Mouse (Mus musculus): ENCODE results near the gene Klhl28. TPM values are rescaled to one million over a fixed set of nuclear protein-coding genes. Genes with fewer than 3 reads are reported as not detected.

Klhl28 gene
- total RNA-seq (2021) (10 to 100 TPM; 11.0 to 11.6 TPM), polyA plus RNA-seq (2012; rRNA removed) (3.2 and 6.9 TPM in 2 replicates)
- long read RNA-seq, full-length matches to known transcripts: 2 of 4 reads
- long read RNA-seq, partial matches to known transcripts: 1 of 4 reads
- long read RNA-seq, other reads (novel, unspliced or antisense): 1 of 4 reads

GRCm38 (mm10) chr12:64965124-64966026, at the start of gene Klhl28, which contains the start of gene Togaram1:
Gene Klhl28, minus strand, starts transcription at chr12:64965534.
Gene Togaram1, plus strand, starts transcription at chr12:64965804.
- H3K79me2 ChIP-seq (replicated peaks; ENCODE audit: control insufficient read depth, insufficient read depth, low read length): peaks cover 2% of the 10 kb centered on the region; the same call in 1 of the 2 replicates
- H3K4me1 ChIP-seq (ENCODE audit: control insufficient read depth, insufficient read depth, low read length): peaks cover 6% of the 10 kb centered on the region
- H3K27me3 ChIP-seq (ENCODE audit: control insufficient read depth, insufficient read depth, low read length): no peaks in the 10 kb centered on the region
- peak within 1 kb of the TSS; percentile 89 for H3K27ac ChIP-seq
- peak; percentile 98 to 99 for DNase-seq
- peak within 1 kb of the TSS; percentile 88 for H3K4me3 ChIP-seq
- TF ChIP-seq POLR2A (IDR thresholded peaks at IDR 0.05; ENCODE audit: insufficient read depth, low read depth, low read length) (peak; percentile 83), CTCF (IDR thresholded peaks at IDR 0.05) (no peak), EP300 (IDR thresholded peaks at IDR 0.05; ENCODE audit: insufficient read depth, low read depth, low read length) (peak; percentile 57)
- intact Hi-C loops (cut with DNase I): loop anchor here (2.0 to 5.0 kb wide), 4 partner anchors 47 to 207 kb away; partner anchors contain the start of genes Fancm, Fkbp3, Mis18bp1 and Prpf39
- peak within 1 kb of the TSS; percentile 86 for H3K9ac ChIP-seq (ENCODE audit: low read depth, low read length)
- under 1% methylated on average over 45 of the region's 45 CpGs for WGBS
- H3K36me3 ChIP-seq (ENCODE audit: control insufficient read depth, insufficient read depth, low read length): peaks cover 18% of the 10 kb centered on the region

GRCm38 (mm10) chr12:65007725-65008124, 42.4 kb upstream of the Klhl28 start:
- Histone ChIP-seq H3K9ac (ENCODE audit: low read depth, low read length) (no peak overlapping the region), H3K4me3 (no peak overlapping the region), H3K27ac (no peak overlapping the region), H3K36me3 (ENCODE audit: control insufficient read depth, insufficient read depth, low read length) (peaks cover 1% of the 10 kb centered on the region; the same call in 1 of the 2 replicates), H3K4me1 (ENCODE audit: control insufficient read depth, insufficient read depth, low read length) (no peaks in the 10 kb centered on the region), H3K27me3 (ENCODE audit: control insufficient read depth, insufficient read depth, low read length) (no peaks in the 10 kb centered on the region), H3K79me2 (replicated peaks; ENCODE audit: control insufficient read depth, insufficient read depth, low read length) (no peaks in the 10 kb centered on the region)
- WGBS: 85% methylated on average over 3 of the region's 3 CpGs
- TF ChIP-seq POLR2A (IDR thresholded peaks at IDR 0.05; ENCODE audit: insufficient read depth, low read depth, low read length) (no peak), CTCF (IDR thresholded peaks at IDR 0.05) (no peak), EP300 (IDR thresholded peaks at IDR 0.05; ENCODE audit: insufficient read depth, low read depth, low read length) (no peak)
- DNase-seq: no peak
- intact Hi-C loops (cut with DNase I): no loop called here

DNA sequence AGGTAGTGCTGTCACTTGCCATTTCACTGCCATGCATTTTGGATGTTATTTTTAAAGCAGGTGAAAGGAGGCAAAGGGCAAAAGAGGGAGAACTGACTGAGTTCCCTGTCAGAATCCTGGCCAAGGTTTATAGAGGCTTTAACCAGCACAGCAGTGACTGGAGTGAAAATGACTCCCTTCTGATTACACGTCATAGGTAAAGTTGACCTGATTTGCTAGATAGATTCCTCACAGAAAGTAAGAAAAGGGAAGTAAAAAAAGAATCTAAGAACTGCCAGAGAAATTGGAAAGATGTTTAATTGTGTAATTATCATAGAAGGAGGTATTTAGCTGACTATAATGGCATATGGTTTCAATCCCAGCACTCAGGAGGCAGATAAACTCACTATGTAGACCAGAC, 12.2 kb upstream of the Klhl28 start:
- no peak overlapping the region for H3K9ac ChIP-seq (ENCODE audit: low read depth, low read length)
- intact Hi-C loops (cut with DNase I): loop anchor here (5.0 kb wide), 1 partner anchor 190 kb away; no protein-coding TSS in a partner anchor
- 84% methylated on average over 1 of the region's 1 CpGs for WGBS

DNA sequence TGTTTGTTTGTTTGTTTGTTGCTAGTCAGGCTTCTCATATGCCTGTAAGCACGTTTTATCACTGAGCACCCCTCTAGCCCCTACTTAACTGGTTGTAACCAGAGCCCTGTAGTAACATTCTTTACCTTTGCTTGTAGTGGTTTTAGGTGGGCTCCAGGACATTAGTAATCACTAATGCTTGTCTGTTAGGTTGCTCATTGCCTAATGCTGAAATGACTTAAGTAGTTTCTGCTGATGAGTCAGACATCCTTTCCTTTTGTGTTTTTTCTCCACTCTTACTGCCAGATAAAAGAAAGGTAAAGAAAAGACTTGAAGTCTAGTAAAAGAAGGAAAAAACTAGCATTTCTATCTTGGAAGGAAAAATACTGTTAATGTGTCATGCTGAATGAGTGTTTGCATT, 10.9 kb upstream of the Klhl28 start:
- intact Hi-C loops (cut with DNase I): loop anchor here (5.0 kb wide), 1 partner anchor 191 kb away; no protein-coding TSS in a partner anchor
- Histone ChIP-seq H3K9ac (ENCODE audit: low read depth, low read length) (no peak overlapping the region), H3K4me1 (ENCODE audit: control insufficient read depth, insufficient read depth, low read length) (peaks cover 2% of the 10 kb centered on the region), H3K27ac (no peak overlapping the region), H3K4me3 (no peak overlapping the region), H3K36me3 (ENCODE audit: control insufficient read depth, insufficient read depth, low read length) (peaks cover 15% of the 10 kb centered on the region), H3K79me2 (replicated peaks; ENCODE audit: control insufficient read depth, insufficient read depth, low read length) (peaks cover 4% of the 10 kb centered on the region), H3K27me3 (ENCODE audit: control insufficient read depth, insufficient read depth, low read length) (no peaks in the 10 kb centered on the region)
- DNase-seq: no peak
- WGBS: 50% methylated on average over 1 of the region's 1 CpGs
- TF ChIP-seq EP300 (IDR thresholded peaks at IDR 0.05; ENCODE audit: insufficient read depth, low read depth, low read length): no peak
- no peak for TF ChIP-seq CTCF (IDR thresholded peaks at IDR 0.05)
- TF ChIP-seq POLR2A (IDR thresholded peaks at IDR 0.05; ENCODE audit: insufficient read depth, low read depth, low read length): no peak

More for the DNA sequence above, 12.2 kb upstream of the Klhl28 start:
- TF ChIP-seq CTCF (IDR thresholded peaks at IDR 0.05) (no peak), EP300 (IDR thresholded peaks at IDR 0.05; ENCODE audit: insufficient read depth, low read depth, low read length) (no peak), POLR2A (IDR thresholded peaks at IDR 0.05; ENCODE audit: insufficient read depth, low read depth, low read length) (no peak)
- no peak overlapping the region for H3K27ac ChIP-seq
- peaks cover 1% of the 10 kb centered on the region for H3K79me2 ChIP-seq (replicated peaks; ENCODE audit: control insufficient read depth, insufficient read depth, low read length)
- no peak overlapping the region for H3K4me3 ChIP-seq
- H3K36me3 ChIP-seq (ENCODE audit: control insufficient read depth, insufficient read depth, low read length): peaks cover 10% of the 10 kb centered on the region
- DNase-seq: no peak
- no peaks in the 10 kb centered on the region for H3K27me3 ChIP-seq (ENCODE audit: control insufficient read depth, insufficient read depth, low read length)
- no peaks in the 10 kb centered on the region; the same call in 1 of the 2 replicates for H3K4me1 ChIP-seq (ENCODE audit: control insufficient read depth, insufficient read depth, low read length)

DNA sequence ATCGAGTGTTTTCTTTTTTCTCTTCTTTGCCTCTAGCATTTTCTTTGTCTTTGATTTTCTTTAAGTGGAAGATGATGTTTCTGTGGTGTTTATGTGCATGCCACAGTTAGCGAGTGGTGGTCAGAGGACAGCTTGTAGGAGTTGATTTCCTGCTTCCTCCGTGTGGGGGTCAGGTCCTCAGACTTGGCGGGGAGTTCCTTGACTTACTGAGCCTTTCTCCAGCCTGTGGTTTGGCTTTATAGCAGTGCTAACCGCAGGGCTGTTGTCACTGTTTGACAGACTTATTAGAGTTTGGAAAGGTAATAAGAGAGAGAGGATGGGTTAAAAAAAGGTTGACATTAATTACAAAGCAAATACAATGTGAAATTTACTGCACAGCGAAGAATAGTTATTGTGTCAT, 10.2 kb upstream of the Klhl28 start:
- no peak for TF ChIP-seq EP300 (IDR thresholded peaks at IDR 0.05; ENCODE audit: insufficient read depth, low read depth, low read length)
- no peak for TF ChIP-seq CTCF (IDR thresholded peaks at IDR 0.05)
- no peak for TF ChIP-seq POLR2A (IDR thresholded peaks at IDR 0.05; ENCODE audit: insufficient read depth, low read depth, low read length)
- no peak for DNase-seq
- Histone ChIP-seq H3K27me3 (ENCODE audit: control insufficient read depth, insufficient read depth, low read length) (no peaks in the 10 kb centered on the region), H3K27ac (no peak overlapping the region), H3K4me1 (ENCODE audit: control insufficient read depth, insufficient read depth, low read length) (peaks cover 4% of the 10 kb centered on the region), H3K9ac (ENCODE audit: low read depth, low read length) (no peak overlapping the region), H3K36me3 (ENCODE audit: control insufficient read depth, insufficient read depth, low read length) (peaks cover 20% of the 10 kb centered on the region), H3K79me2 (replicated peaks; ENCODE audit: control insufficient read depth, insufficient read depth, low read length) (peaks cover 4% of the 10 kb centered on the region), H3K4me3 (no peak overlapping the region)
- WGBS: 39% methylated on average over 6 of the region's 6 CpGs
- intact Hi-C loops (cut with DNase I): loop anchor here (5.0 kb wide), 1 partner anchor 192 kb away; no protein-coding TSS in a partner anchor
